Mouse (Mus musculus) left cerebral cortex, adult 2 months (tissue): ENCODE results near the gene Taf8. TPM values are rescaled to one million over a fixed set of nuclear protein-coding genes. Genes with fewer than 3 reads are reported as not detected.
A peak's percentile ranks its signal among the peaks of the same experiment; 100 is the strongest.

ENCODE experiments used
- DNase-seq, 2 experiments: peaks; one replicate each; pipeline ENCODE4 v3.0.0; 2021 to 2022; ENCODE audit warnings: low spot score in 2 of 2, mixed read lengths in 1 of 2; ENCODE audit errors: extremely low spot score in 1 of 2
- H3K27ac ChIP-seq: fragments of 200-600 bp; 2 replicates; pipeline ENCODE4 v1.8.1; 2022
- H3K4me3 ChIP-seq: fragments of 200-600 bp; 2 replicates; pipeline ENCODE4 v1.8.1; 2022
- CTCF ChIP-seq: fragments of 200-600 bp; IDR thresholded peaks from 2 replicates; pipeline ENCODE4 v1.8.1; 2022; ENCODE audit warnings: antibody characterized with exemption, mild to moderate bottlenecking, moderate library complexity
- intact Hi-C: fragments of 180-260 bp; cut with DNase I; formaldehyde crosslinking; loops from one replicate; pipeline ENCODE4 v1.15.1; 2025
- total RNA-seq, 2 experiments: library from RNA; stranded (reverse); gene quantifications; 2 replicates each; pipeline ENCODE4 v1.2.3; 2021

Gene Taf8
- total RNA-seq, 2 experiments from 2014 or later = 17.3 to 22.0 TPM

DNA sequence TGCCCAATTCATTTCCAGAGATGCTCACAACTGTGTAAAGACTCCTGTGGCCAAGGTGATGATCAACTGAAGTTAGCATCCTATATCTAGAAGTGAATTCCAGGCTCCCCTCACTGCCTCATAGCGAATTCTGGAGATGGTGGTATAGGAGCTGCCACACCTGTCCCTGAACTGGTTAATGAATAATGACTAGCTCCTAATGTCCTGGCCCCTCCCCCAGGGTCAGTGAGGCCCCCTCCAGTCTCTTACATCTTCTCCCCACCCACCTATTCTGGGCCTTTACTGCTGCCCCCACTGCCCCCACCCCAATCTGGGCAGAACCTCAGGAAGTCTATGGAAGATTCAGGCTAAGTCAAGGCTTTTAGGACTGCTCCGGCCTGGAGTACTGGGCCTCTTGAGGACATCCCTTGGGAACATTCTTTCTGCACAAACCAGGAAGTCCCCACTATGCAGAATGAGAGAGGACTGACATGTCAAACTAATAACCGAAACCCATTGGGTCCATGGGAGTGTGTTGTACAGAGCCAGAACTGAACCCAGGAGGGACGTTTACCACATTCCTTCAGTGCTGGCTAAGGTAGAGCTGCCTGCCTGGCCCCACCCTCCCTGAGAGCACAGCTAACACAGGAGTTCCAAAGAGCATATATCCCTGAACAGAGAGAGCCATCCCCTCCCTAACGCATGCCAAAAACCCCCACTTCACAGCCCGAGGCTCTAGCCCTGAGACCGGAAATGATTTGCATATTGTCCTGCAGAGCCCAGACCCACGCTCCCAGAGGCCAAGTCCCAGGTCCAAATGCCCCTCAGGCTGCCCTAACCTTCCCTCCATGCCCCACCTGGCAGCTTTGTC lies 53.3 kb downstream of the Taf8 start:
- no peak for TF ChIP-seq CTCF
- DNase-seq = no peak
- no peak overlapping the region for H3K4me3 ChIP-seq
- intact Hi-C loops = no loop called here
- H3K27ac ChIP-seq = no peak overlapping the region

DNA sequence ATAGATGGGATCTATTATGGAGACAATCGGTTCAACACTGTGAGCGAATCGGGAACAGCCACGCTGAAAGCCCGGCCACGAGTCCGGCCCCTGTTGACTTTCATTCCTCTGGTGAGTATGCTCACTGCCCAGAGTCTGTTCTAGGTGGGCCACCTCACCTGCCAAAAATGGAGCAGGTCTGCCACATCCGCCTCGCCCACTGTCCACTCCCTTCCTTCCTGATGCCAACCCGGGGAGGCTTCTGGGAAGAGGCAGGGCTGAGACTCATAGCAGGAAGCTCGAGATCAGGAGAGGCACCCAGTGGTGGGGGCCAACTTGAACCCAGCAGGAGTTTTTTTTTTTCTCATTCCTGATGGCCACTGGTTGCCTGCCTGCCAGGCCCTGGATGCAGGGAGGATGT lies 55.5 kb downstream of the Taf8 start:
- Histone ChIP-seq H3K27ac (no peak overlapping the region), H3K4me3 (no peak overlapping the region)
- intact Hi-C loops = no loop called here
- no peak for DNase-seq
- no peak for TF ChIP-seq CTCF

GRCm38 (mm10) chr17:47446025-47446424 lies 56.1 kb downstream of the Taf8 start:
- no peak for DNase-seq
- H3K27ac ChIP-seq = no peak overlapping the region
- intact Hi-C loops = no loop called here
- no peak for TF ChIP-seq CTCF
- no peak overlapping the region for H3K4me3 ChIP-seq

GRCm38 (mm10) chr17:47445518-47445917 lies 56.6 kb downstream of the Taf8 start:
- Histone ChIP-seq H3K4me3 (no peak overlapping the region), H3K27ac (no peak overlapping the region)
- DNase-seq = no peak
- no peak for TF ChIP-seq CTCF
- intact Hi-C loops = no loop called here

- Histone ChIP-seq H3K27ac (no peak overlapping the region), H3K4me3 (no peak overlapping the region)
- intact Hi-C loops = no loop called here
- DNase-seq = no peak
- no peak for TF ChIP-seq CTCF
Observed at GRCm38 (mm10) chr17:47444113-47444512, 58.0 kb downstream of the Taf8 start.

GRCm38 (mm10) chr17:47442271-47442670 lies 59.8 kb downstream of the Taf8 start:
- no peak for TF ChIP-seq CTCF
- no peak overlapping the region for H3K4me3 ChIP-seq
- intact Hi-C loops = no loop called here
- DNase-seq = no peak
- H3K27ac ChIP-seq = no peak overlapping the region

- intact Hi-C loops = no loop called here
- no peak for DNase-seq
- H3K27ac ChIP-seq = no peak overlapping the region
- TF ChIP-seq CTCF = no peak
- no peak overlapping the region for H3K4me3 ChIP-seq
Observed at GRCm38 (mm10) chr17:47441296-47442051, 60.6 kb downstream of the Taf8 start.

GRCm38 (mm10) chr17:47440359-47440890 lies 61.7 kb downstream of the Taf8 start:
- no peak for TF ChIP-seq CTCF
- intact Hi-C loops = no loop called here
- H3K27ac ChIP-seq = no peak overlapping the region
- H3K4me3 ChIP-seq = no peak overlapping the region
- DNase-seq = no peak

DNA sequence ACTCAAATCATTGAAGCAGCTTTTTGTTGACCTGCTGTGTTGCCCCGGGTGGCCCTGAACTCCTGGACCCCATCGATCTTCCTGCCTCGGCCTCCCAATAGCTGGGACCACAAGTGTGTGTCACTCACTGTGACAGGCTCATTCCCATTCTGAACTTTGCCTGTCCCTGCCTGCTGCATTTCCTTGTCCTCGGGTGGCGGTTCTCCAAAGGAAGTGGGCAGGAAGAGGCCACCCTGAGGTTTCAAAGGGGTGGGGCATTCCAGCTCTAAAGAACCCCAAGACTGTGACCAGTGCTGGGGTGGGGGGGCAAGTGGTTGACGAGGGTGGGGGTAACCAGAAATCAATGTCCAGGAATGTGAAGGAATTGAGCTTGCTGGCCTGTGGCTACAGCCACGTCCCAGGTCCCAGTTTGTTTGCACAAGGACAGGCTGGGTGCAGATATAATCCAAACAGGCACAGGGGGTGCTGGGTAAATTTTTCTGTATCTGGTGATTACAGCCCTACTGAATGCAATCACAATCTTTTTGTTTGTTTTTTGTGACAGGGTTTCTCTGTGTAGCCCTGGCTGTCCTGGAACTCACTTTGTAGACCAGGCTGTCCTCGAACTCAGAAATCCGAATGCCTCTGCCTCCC lies 62.6 kb downstream of the Taf8 start:
- no peak for DNase-seq
- Histone ChIP-seq H3K27ac (no peak overlapping the region), H3K4me3 (no peak overlapping the region)
- intact Hi-C loops = no loop called here
- TF ChIP-seq CTCF = no peak

DNA sequence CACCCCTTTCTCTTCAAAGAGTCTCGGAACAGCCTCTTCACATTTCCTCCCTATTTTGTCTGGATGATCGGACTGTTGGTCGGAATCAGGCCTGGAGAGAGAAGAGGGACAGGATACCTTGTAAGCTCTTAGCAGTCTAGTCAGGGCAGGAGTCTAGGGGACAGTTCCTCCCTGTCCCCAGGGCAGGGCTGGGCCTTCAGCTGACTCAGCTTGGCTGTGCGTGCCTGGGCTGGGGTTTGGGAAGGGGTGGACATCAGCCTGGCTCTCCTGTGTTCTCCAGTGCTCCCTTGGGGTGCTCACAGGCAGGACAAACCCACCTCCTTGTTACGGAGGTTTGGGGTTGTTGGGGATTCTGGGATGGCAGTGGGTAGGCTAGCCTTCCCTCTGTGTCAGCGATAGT lies 63.5 kb downstream of the Taf8 start:
- Histone ChIP-seq H3K4me3 (no peak overlapping the region), H3K27ac (no peak overlapping the region)
- intact Hi-C loops = no loop called here
- no peak for DNase-seq
- TF ChIP-seq CTCF = no peak

GRCm38 (mm10) chr17:47436907-47437547 lies 65.1 kb downstream of the Taf8 start, which contains the start of gene 1700001C19Rik:
1700001C19Rik (minus strand) TSS chr17:47437376.
- no peak for TF ChIP-seq CTCF
- H3K4me3 ChIP-seq = peak within 1 kb of the TSS; percentile 38
- no peak within 1 kb of the TSS for H3K27ac ChIP-seq
- intact Hi-C loops = no loop called here
- no peak for DNase-seq
